Mouse (Mus musculus): ENCODE results near the gene 6030452D12Rik.

GRCm38 (mm10) chr8:106535448-106535847 lies 35.1 kb downstream of the 6030452D12Rik start:
- TF ChIP-seq POLR2A (IDR thresholded peaks at IDR 0.05; ENCODE audit: control insufficient read depth, low read depth, low read length) (no peak), CTCF (IDR thresholded peaks at IDR 0.05; ENCODE audit: control insufficient read depth, insufficient read depth, insufficient replicate concordance, low read depth, low read length) (peak; percentile 58; the same call in 1 of the 2 replicates)

Data from testis, adult 2 months (tissue).